Mouse (Mus musculus): Measurements from ENCODE around the gene Erh.

Gene Erh

GRCm38 (mm10) chr12:80643693-80644505, at the start of gene Erh, which contains the start of gene Slc39a9:
Erh (minus strand) TSS chr12:80644341.
Slc39a9 (plus strand) TSS chr12:80643883.
- peak; percentile 94 for DNase-seq (ENCODE audit: low spot score)

- DNase-seq (ENCODE audit: low spot score) = no peak
Observed at GRCm38 (mm10) chr12:80693700-80694099, 49.6 kb upstream of the Erh start.

DNA sequence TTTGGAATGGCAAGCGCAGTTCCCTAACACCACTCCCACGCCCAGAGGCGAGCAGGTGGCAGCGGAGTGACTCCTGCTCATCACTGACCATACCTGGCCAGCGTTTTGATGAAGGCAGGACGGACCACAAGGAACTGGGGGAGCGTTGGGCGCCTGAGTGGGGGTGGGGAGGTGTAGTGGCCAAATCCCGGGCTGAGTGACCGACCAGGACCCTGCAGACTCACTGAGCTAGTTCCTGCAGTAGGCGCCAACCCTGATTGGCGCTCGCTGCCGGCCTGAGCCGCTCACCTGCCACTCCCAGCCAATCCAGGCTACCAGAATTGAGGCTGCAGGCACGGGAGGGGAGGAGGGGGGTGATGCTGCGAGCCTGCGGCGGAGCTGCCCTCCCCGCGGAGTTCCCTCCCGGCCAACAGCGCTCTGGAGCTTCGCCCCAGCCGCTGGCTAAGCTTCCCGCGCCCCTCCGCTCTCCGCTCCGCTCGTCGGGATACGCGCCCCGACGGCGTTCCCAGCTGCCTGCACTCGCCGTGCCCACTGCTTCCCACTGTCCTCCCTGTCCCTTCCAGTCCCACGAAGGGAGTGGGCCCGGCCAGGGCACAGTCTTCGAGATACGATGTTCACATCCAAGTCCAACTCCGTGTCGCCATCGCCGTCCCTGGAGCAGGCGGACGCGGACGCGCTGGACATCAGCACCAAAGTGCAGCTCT, 48.3 kb upstream of the Erh start, which contains the start of gene Plekhd1:
Gene Plekhd1 (plus strand): TSS at position 323 of the 704 bp plus-strand sequence.
- DNase-seq (ENCODE audit: low spot score) = peak; percentile 18

- no peak for DNase-seq (ENCODE audit: low spot score)
Observed at GRCm38 (mm10) chr12:80691671-80692091, 47.5 kb upstream of the Erh start.

GRCm38 (mm10) chr12:80689696-80690095, 45.6 kb upstream of the Erh start:
- no peak for DNase-seq (ENCODE audit: low spot score)

DNA sequence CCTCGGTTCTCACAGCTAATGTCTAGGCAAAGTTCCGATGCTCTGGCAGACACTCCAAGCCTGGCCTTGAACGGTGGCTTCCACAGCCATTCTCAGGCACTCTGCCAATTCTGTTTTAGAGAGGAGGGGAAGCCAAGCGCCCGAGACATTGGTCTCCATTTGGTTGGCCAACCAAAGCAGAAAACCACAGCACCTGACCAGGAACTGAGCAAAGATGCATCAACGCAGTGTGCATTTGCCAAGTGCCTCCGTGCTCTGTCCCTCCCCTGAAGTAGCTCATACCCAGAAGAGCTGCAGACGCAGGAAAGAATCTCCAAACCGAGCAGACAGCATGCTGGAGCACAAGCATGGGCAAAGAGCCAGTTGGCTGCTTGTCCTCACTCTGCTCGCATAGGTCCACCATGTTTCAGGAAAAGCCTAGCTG, 43.7 kb upstream of the Erh start:
- DNase-seq (ENCODE audit: low spot score) = no peak

DNA sequence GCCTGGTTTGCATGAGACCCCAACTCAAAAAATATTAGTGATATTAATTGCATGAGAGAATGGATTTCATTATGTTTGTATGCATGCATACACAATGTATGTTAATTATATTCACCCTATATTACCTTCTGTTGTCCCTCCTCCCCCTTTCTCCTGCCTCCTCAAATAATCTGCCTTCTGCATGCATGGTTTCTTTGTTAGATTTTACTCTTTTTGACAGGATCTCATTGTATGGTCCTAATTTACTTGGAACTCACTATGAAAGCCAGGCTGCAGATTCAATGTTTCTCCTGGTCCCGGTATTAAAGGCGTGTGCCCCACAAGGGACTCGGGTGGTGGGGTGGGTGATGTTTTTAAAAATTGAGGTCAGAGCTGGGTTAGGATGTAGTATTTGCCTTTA, 40.2 kb upstream of the Erh start:
- no peak for DNase-seq (ENCODE audit: low spot score)

- DNase-seq (ENCODE audit: low spot score) = no peak
Observed at GRCm38 (mm10) chr12:80683554-80683953, 39.4 kb upstream of the Erh start.

DNA sequence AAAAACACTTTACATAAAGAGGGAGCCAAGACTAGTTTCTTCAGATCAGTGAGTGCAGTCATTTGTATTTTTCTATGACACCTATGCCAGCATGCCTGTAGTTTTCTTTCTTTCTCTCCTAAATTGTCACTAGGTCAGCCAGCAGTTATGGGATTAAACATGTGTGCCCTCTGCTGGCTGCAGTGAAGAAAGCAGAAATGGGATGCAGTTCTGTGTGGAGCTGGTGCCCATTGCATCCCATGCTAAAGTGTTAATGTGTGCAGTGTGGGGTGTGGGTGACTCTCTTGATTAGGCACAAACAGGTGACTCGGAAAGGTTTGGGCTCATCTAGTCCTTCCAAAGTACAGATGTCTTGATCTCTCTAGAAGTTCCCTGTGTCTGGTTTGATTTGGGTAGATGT, 37.2 kb upstream of the Erh start:
- no peak for DNase-seq (ENCODE audit: low spot score)

DNA sequence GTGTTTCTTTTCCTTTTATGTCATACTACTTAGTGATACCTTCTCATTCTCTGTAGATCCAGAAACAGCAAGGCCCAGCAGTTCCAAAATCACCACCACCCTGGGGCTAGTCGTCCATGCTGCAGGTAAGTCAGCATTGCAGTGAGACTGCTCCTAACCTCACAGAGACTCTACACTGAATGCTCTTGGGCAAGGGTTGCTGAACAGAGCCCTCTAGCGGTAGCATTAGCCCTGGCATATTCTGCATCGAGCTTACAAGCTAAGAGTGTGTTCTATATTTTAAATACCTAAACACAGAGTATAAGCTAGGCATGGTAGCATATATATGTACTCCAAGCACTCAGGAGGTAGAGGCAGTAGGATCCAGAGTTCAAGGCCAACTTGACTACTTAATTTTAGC, 29.0 kb upstream of the Erh start:
- peak; percentile 16 for DNase-seq (ENCODE audit: low spot score)

- DNase-seq (ENCODE audit: low spot score) = no peak
Observed at GRCm38 (mm10) chr12:80668391-80668790, 24.2 kb upstream of the Erh start.

DNA sequence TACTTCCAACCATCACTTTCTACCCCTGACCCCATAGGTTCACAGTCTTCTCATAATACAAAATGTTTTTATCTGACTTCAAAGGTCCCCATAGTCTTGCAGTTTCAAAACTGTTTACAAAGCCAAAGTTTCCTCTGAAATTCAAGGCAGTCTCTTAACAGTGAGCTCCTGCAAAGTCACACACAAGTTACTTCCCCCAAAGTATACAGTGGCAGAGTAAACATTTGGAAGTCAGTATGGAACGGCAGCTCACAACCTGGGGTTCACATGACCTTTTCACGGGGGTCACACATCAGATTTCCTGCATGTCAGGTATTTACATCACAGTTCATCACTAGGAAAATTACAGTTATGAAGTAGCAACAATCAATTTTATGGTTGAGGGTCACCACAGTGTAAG, 19.8 kb upstream of the Erh start:
- DNase-seq (ENCODE audit: low spot score) = no peak

DNA sequence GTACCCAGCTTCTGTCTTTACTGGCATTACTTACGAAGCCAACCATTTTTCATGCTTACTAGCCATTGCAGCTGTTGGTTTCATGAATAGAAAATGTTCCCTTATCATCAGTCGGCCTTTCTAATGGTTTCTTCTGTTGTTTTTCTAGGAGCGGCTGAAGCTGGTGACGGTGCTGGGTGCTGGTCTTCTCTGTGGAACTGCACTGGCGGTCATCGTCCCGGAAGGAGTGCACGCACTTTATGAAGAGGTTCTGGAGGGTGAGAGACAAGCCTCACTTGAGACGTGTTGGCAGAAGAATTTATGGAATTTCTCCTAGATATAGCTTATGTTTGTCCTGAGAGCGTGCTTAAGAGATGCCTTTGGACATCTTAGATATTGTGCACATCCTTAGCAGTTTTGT, 18.2 kb upstream of the Erh start:
- DNase-seq (ENCODE audit: low spot score) = no peak

GRCm38 (mm10) chr12:80658661-80659060, 14.5 kb upstream of the Erh start:
- DNase-seq (ENCODE audit: low spot score) = no peak

GRCm38 (mm10) chr12:80654659-80655025, 10.5 kb upstream of the Erh start:
- no peak for DNase-seq (ENCODE audit: low spot score)

DNA sequence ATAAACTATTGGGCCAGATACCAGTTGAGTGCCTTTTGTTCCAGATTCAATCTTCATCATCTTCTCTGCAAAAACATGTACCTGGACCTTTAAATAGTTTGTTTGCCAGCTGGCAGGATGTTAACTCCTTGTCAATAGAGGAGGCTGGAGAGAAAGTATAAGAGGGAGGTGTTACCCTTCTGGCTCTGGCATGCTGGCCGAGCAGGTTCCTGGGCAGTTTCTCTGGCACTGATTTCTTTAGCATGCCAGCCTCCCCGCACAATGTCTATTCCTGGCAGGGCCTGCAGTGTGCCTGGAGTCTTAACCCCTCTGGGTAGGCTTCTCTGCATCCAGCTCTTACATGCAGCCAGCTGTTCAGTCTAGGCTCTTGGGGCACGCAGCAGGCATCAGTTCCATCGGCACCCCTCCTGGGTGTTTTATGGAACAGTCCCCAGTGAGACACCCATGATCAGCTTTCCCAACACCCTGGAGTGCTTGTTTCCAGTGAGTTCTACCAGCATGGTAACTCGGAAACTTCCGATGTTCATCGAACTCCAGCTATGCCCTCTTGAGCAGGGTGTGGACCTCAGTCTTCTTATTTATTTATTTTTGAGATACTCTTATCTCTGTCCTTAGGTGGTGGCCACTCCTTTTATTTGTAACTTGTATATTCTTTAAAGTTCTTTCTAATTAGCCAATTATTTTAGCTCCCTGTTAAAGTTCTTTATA, 10.0 kb upstream of the Erh start:
- no peak for DNase-seq (ENCODE audit: low spot score)

DNA sequence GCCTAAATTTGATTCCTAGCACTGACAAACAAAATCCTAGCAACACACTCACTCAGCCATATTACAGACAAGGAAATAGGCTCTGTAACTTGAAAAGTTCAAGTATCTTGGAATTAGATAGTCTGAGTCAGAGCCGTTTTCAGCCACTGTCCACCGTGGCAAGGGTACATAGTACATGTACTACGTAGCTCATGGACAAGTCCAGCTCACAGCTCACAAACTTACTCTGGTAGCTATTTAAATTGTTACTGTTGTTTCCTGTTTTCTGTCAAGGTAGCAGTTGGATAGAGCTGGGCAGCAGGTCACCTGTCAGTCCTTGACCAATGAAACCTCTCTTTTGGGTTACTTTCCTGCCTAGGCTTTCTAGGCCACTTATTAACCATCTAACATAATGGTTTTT, 2.2 kb upstream of the Erh start:
- no peak for DNase-seq (ENCODE audit: low spot score)

- DNase-seq (ENCODE audit: low spot score) = no peak
Observed at GRCm38 (mm10) chr12:80644506-80644868, 346 bp upstream of the Erh start.

DNA sequence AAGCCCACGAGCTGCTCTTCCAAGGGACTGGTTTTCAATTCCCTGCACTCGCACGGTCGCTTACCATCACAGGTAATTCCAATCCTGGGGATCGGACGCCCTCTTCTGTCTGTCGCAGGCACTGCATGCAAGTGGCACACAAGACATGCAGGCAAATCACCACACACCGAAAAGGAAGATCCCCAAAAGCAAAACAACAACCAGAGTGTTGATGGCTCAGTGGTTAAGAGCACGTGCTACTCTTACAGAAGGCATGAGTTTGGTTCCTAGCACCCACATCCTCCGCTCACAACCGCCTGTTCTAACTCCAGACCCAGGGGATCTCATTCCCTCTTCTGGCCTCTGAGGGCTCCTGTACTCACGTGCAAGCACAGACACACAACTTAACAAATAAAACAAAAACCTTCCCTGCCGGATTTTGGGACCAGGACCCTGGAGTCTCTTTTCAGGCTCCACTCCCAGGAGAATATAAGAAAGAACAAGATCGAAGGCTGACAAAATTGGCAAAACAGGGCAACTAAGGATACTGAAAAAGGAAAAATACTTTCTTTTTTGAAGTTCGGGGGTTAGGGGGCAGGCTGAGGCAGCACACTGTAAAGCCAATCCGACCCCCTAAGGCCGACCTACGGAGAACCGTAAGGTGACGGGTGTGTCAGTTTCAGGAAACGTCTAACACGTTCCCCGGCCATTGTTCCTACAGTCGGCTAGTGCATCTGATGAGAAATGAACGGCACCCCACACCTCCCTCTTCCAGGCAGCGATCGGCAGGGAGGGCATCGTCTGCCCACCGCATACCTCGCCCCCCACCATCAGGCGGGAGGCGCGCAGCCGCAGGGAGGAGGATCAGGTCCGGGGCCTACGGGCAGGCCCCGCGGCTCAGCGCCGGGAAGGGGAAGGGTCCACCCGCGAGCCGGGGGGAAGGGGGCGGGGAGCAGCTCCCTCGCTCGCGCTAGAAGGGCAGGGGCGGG, 1.1 kb downstream of the Erh start:
- peak; percentile 74 for DNase-seq (ENCODE audit: low spot score)

GRCm38 (mm10) chr12:80631790-80632189, 12.4 kb downstream of the Erh start:
- no peak for DNase-seq (ENCODE audit: low spot score)

GRCm38 (mm10) chr12:80620501-80620900, 23.6 kb downstream of the Erh start:
- DNase-seq (ENCODE audit: low spot score) = no peak

All from T-cell, adult 2 months (primary cell).